In the genomic region with DNA sequence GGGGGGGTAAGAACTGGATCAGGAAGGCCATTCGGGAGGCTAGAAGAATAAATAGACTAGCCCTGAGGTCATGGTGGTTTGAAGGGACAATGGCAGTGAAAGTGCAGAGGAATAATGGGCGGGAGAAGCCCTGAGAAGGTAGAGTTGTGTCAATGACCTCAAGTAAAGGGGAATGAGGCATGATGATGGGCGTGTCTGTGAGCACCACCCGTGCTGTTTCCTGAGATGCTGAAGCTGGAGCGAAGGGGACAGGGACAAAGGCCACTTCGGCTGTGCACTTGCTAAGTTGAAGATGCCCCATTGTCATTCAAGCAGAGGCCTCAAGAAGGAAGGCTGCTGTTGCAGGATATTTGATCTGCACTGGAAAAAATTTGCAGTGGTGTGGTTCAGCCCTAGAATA, we compare ENCODE assay signal across 17 mouse cellular contexts.
"Had no signal": no experiment of that assay in that cellular context is flagged by ENCODE, and none has a peak within 500 bp of the region (broad histone marks: within the 10 kb centered on the region; RNA-seq: fewer than 3 reads in every experiment).

No protein-coding gene starts in this region.

- H3K9ac ChIP-seq: lung, embryonic 14.5 days; neural tube, embryonic 13.5 days; neural tube, embryonic 15.5 days had no signal

- H3K4me3 ChIP-seq: midbrain, embryonic 10.5 days; neural tube, embryonic 13.5 days; neural tube, embryonic 15.5 days had no signal

- H3K4me2 ChIP-seq: lung, embryonic 14.5 days; neural tube, embryonic 13.5 days; neural tube, embryonic 15.5 days had no signal

- DNase-seq: lung, adult 18-20 months; lung, embryonic 14.5 days; lung, postnatal 10 days; lung, postnatal 4 days; midbrain, embryonic 14.5 days; retina, postnatal 1 day; right cerebral cortex, adult 18-20 months; right cerebral cortex, postnatal 25 days; right cerebral cortex, postnatal 4 days; spleen, adult 18-20 months; thymus, adult 18-20 months; thymus, postnatal 14 days; thymus, postnatal 36 days had no signal

- H3K27ac ChIP-seq: midbrain, embryonic 10.5 days; neural tube, embryonic 13.5 days; neural tube, embryonic 15.5 days had no signal

- ATAC-seq: midbrain, embryonic 16.5 days had no signal

- H3K36me3 ChIP-seq: midbrain, embryonic 10.5 days; neural tube, embryonic 13.5 days; neural tube, embryonic 15.5 days had no signal

- H3K9me3 ChIP-seq: midbrain, embryonic 10.5 days; neural tube, embryonic 13.5 days; neural tube, embryonic 15.5 days had no signal
